Mouse (Mus musculus) neutrophil, adult 5-6 weeks (primary cell): ENCODE measurements around the gene Arhgap15. TPM values are rescaled to one million over a fixed set of nuclear protein-coding genes. Genes with fewer than 3 reads are reported as not detected.

Experiments
- ATAC-seq: fragments of 151-379, 151-347 bp; 2 replicates; pipeline ENCODE4 v1.8.0; 2017; ENCODE audit warnings: mild to moderate bottlenecking, moderate TSS enrichment; ENCODE audit not compliant: insufficient number of reproducible peaks, poor library complexity, low FRiP score, severe bottlenecking; ENCODE audit errors: extremely low read depth
- total RNA-seq: library from RNA; stranded (forward); fragments of 200-1000 nt; gene quantifications from 2 replicates; pipeline ENCODE4 v1.2.3, GENCODE M21; 2017

The Arhgap15 gene
- total RNA-seq, 1 experiment from 2014 or later = 275 TPM

DNA sequence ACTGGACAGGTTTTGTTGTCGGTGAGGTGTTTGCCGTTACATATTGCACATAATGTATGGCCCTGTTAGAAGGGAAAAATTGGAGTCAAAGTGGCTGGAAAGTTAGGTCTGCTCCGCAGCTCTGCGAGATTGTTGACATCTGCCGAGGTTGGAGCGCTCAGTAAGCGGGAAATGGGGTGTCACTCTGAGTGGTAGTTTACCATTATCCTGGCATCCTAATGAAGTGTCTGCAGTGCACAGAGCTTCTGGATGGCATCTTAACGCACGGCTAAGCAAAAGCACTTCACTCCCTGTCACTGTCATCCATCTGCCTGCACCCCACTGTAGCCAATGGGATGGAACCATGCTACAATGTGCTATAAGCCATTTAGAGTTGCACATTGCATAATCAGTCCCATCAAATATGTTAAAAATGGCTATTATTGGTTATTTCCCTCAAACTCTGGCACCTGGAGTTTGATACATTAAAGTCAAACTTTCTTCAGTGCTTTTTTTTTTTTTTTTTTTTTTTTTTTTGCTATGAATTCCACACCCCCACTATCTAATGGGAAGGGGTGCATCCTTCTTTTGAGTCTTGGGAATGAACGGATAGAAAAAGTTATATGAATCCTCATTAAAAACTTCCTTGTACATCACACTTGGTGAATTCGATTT lies 561.6 kb downstream of the Arhgap15 start:
- ATAC-seq = no peak

- no peak for ATAC-seq
Measured at GRCm38 (mm10) chr2:44311216-44311615, 562.6 kb downstream of the Arhgap15 start.

- ATAC-seq = no peak
Measured at GRCm38 (mm10) chr2:44313573-44313972, 564.9 kb downstream of the Arhgap15 start.

DNA sequence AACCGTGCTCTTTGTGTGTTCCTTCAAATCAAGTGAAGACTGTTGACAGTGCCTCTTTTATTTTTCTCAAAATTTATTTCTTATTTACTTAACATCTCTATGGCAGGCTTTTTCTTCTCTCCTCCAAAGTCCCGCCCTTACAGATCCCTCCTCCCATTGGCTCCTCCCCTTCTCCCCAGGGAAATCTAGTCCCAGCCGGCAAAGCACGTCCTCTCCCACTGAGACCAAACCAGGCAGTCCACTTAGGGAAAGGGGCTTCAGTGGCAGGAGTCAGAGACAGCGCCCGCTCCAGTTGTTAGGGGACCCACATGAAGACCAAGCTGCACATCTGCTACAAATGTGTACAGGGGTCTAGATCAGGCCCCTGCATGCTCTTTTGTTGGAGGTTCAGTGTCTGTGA lies 569.8 kb downstream of the Arhgap15 start:
- ATAC-seq = no peak

GRCm38 (mm10) chr2:44319479-44319878 lies 570.9 kb downstream of the Arhgap15 start:
- no peak for ATAC-seq

- ATAC-seq = no peak
Measured at GRCm38 (mm10) chr2:44323813-44324212, 575.2 kb downstream of the Arhgap15 start.

- no peak for ATAC-seq
Measured at GRCm38 (mm10) chr2:44333295-44333694, 584.7 kb downstream of the Arhgap15 start.

GRCm38 (mm10) chr2:44334006-44334405 lies 585.4 kb downstream of the Arhgap15 start:
- ATAC-seq = 0 out of 2 replicates have a peak, but pooled peaks have one; percentile 23

- no peak for ATAC-seq
Measured at GRCm38 (mm10) chr2:44334517-44334916, 585.9 kb downstream of the Arhgap15 start.

DNA sequence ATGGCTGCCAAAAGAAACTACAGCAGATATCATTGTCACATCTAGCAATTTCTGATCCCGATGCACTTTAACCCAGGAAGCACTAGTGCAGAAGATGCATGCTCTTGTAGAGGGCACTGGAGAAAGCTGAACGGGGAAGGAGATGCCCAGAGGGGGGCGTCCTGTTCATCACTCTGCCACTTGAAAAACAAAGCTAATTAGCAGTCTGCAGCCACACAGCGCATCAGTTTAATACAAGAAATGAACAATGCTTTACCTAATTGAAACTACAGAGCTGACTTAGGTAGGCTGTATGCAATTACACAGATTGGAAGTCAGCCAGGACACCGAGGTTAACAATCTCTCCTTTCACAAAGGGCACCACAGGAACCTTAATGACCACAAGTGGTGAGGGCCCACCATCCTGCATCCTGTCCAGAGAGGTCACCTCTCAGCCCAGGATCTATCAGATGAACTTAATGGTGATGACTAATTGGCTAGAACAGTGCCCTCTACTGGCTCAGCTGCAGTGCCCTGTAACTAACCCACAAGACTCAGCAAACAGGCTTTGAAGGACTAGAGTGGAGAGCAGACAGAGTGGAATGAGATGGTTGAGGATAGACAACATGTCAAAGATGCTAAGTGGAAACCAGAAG lies 588.2 kb downstream of the Arhgap15 start:
- ATAC-seq = no peak

GRCm38 (mm10) chr2:44338467-44338866 lies 589.8 kb downstream of the Arhgap15 start:
- ATAC-seq = no peak

- no peak for ATAC-seq
Measured at GRCm38 (mm10) chr2:44341091-44341571, 592.5 kb downstream of the Arhgap15 start.

DNA sequence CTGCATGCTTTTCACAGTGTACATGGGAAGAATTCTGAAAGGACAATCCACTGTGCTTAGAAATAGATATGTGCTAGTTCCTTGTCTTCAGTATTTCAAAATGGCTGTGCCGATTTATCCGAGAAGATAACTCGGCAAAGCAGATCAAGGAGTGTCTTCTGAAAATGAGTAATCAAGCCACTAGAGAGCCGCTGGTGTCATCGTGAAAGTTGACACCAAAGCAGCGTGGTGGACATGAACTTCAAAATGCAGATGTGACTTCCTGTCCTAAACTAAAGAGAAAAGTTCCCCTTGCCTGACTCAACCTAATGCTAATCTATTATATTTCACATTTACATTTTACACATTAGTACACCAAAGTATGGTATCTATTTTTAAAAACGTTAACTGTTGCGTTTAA lies 596.2 kb downstream of the Arhgap15 start:
- no peak for ATAC-seq

GRCm38 (mm10) chr2:44345325-44345945 lies 596.8 kb downstream of the Arhgap15 start:
- ATAC-seq = no peak

DNA sequence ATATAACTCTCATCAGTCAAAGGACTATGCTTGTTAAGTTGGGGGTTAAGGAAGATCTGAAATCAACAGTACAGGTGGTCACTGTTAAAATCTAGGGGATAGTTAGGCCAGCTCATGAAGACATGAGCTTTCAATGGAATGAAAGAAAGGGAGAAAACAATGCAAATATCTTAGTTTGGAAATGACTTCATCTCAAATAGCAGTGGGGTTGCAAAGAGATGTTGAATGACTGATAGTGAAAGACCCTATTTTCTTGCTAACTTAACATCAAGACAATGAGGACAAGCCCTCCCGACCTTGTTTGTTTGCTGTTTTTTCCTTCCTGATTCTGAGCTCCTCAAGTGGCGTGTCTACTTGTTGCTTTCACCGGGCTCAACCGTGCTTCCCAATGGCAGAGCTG lies 597.6 kb downstream of the Arhgap15 start:
- no peak for ATAC-seq

DNA sequence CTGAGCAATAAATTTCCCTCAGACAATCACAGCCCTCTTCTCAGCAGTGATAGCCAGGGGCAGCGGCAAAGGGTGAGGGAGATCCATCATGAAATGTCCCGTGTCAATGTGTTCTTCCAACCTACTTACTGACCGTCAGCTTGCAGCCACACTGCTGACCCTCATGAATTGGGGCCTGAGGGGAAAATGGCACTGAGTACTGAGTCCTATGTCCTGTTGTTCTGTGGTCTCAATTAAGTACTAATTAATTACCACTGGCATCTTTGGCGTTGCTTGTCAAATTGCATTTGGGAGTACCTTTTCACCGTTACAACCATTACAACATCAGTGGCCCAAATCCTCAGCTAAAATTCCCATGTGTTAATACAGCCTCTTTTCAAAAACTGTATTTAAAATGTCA lies 599.2 kb downstream of the Arhgap15 start:
- ATAC-seq = no peak

DNA sequence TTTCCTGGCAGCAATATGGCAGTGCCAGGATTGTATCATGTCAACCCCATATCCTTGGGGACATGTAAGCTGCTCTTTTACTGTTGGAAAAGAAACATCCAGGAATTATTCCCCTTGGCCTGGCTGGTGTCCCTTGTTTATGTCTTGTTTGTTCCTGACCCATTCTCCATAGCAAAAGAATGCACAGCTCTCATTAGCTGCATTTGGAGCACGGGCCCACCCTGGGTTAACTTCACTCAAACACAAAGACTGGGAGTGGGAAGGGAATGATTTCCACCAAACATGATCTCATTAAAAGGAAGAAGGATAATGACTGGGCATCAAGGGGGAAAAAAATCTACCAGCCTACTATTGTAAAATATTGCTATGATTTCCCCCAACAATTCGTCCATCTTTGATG lies 600.5 kb downstream of the Arhgap15 start:
- no peak for ATAC-seq

GRCm38 (mm10) chr2:44352885-44353284 lies 604.3 kb downstream of the Arhgap15 start:
- ATAC-seq = no peak

GRCm38 (mm10) chr2:44353594-44353993 lies 605.0 kb downstream of the Arhgap15 start:
- ATAC-seq = no peak

DNA sequence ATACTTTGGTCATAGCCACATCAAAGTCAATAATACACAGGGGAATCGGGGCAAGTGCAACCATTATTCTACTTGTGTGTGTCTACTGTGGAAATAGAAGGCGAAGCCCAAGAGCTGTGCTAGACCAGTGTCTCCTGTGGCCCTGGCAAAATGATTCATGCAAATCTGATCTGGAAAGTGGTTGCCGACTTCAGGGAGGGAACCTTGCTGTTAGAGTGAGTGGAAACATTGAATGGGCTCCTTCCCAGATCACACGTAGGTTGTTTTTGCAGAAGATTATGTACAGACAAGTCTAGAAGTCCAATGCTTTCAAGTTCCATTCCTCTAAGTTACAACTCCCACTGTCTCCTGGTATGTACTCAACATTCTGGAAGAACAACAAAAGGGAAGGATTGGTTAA lies 606.2 kb downstream of the Arhgap15 start:
- no peak for ATAC-seq
